Mouse (Mus musculus): ENCODE data around the gene Hook2. TPM values are rescaled to one million over a fixed set of nuclear protein-coding genes. Genes with fewer than 3 reads are reported as not detected.
A peak's percentile ranks its signal among the peaks of the same experiment; 100 is the strongest.

The Hook2 gene
- total RNA-seq, 2 experiments from 2014 or later, result 2.7 TPM

DNA sequence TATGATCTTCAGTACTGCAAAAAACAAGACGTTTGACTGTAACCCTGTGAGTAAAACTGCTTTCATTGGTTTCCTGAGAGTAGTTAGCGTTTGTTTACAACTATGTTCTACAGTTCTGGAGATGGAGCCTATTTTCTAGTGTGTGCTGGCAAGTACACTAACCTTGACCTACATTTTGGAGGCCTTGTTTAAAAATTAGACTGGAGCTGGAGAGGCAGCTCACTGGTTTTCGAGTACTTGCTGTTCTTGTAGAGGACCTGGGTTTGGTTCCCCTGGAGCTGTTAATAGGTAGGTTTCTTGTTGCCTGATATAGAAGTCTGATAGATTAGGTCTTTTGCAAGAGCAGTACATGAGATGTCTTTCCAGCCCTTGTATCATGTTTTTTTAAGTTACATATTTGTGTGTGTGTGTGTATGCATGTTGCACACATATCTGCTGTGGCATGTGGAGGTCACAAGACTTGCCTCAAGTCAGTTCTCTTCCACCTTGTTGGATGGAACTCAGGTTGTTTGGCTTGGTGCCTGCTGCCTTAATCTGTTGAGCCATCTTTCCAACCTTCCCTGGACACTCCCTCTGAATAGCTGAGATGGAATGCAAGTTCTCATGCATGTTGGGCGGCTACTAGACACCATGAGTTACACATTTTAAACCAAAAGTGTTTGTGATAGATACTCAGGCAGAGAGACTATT lies 42.4 kb downstream of the Hook2 start:
- peak; percentile 27 to 44 for DNase-seq

DNA sequence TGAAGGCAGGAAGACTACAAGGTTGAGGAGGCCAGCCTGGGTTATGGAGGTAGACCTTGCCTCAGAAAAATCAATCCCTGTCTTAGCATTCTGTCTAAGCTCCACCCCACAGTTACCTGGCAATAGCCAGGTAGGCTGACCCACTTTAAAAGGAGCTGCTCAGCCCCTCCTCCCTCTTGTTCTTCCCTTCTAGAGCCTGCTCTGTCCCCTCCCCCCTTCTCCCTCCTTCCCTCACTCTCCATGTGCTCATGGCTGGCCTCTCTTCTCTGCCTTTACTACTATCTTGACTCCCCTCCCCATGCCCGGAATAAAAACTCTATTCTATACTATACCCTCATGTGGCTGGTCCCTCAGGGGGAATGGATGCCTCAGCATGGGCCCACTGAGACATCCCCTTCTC lies 43.5 kb downstream of the Hook2 start:
- no peak for DNase-seq

DNA sequence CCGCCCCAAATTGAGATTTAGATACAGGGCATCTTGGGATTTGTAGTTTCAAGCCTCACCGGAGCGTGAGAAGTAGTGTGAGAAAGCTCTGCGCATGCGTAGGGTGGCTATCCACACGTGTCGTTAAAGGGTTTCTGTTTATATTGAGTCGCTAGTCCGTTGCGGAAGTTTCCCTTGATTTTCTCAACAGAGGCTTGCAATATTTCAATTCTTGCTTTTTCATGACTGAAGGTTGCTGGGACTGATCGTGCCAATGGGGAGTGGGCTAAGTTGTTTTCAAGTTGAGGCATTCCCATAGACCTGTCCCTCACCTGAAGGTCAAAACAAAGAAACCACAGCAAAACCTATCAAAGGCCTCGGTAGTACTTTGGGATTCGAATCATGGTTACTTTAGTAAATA lies 44.4 kb downstream of the Hook2 start:
- peak; percentile 76 to 78 for DNase-seq

DNA sequence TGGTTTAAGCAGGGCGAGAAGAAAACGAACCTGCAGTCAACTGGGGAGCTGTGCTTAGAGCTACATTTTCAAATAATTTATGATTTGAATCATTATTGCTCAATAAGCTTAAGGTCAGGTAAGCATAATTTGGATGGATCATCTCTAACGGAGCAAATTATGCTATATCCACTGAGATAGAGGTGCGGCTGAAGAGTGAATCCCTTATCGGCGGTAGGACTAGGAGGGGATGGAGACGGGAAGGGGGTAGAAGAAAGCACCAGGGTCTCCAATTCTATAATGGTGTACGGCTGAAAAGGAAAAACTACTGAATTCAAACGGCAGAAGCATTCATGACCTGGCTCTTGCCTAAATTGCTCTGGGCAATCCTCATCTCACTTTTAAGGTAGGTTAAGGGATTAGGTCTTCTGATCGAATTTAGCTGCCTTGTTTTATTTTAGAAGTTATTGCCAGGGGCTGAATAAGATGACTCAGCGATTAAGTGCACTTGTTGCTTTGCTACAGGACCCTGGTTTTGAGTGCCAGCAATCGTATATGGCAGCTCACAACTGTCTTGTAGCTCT lies 44.8 kb downstream of the Hook2 start:
- peak in 1 of 2 experiments; percentile 26 for DNase-seq

DNA sequence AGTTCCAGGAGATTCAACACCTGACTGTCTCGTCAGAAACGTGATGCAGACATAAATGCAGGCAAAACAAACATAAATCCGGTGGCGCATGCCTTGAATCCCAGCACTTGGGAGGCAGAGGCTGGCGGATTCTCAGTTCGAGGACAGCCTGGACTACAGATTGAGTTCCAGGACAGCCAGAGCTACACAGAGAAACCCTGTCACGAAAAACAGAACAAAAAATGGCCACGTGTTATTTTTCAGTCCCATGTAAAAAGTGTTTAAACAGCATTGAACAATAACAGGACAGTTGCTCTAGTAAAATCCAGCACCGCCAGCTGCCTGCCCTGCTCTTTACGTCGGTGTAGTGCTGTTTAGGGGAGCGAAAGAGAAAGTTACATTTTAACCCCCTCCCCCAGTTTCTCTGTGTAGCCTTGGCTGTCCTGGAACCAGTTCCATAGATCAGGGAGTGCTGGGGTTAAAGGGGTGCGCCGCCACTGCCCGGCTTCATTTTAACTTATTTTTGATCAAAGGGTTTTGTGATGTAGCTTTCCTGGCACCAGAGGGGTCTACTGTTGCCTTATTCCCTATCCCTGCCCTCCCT lies 45.4 kb downstream of the Hook2 start:
- peak in 1 of 2 experiments; percentile 57 for DNase-seq

DNA sequence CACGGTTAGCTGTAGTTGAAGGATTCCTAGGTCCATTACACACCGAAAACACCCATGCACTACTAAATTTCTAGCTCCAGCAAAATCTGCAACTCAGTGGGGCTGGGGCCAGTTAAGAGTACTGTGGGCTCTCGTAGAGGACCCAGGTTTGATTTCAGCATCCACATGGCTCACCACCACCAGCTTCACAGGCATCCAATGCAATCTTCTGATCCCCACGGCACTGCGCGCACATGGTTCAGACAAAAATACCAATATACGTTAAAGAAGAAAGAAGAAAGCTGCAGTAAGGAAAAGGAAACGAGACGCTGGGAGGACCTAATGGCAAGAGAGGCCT lies 45.9 kb downstream of the Hook2 start:
- DNase-seq, result no peak

DNA sequence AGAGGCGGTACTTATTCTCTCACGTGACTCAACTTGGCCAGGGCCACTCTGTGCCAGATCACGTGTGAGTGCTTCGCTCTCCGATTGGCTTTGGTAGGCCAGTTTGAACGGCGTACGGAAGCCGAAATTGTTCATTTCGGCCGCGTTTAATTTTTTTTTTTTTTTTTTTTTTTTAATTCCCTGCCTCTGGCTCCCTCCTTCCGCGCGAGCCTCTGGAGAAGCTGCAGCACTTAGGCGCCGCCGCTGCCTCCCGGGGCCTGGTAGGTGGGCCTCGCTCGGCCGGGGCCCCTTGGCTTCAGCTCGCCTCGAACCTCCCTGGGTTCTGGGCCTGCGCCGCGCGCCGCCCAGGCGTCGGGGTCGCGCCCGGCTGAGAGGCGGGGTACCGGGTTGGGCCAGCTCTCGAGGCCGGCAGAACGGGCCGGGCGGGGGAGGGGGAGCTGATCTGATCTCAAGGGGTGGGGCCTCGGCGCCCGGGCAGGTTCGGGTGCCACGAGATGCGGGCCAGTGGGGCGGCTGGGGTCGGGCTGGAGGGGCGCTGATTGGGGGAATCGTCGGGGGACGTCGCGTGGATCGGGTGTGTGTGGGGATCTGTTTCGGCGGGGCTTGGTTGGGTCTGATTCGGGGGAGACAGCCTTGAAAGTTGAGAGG lies 46.4 kb downstream of the Hook2 start, which contains the start of gene Tnpo2:
Tnpo2 (plus strand) TSS at position 198 of the 648 bp plus-strand sequence.
- peak; percentile 94 to 96 for DNase-seq

DNA sequence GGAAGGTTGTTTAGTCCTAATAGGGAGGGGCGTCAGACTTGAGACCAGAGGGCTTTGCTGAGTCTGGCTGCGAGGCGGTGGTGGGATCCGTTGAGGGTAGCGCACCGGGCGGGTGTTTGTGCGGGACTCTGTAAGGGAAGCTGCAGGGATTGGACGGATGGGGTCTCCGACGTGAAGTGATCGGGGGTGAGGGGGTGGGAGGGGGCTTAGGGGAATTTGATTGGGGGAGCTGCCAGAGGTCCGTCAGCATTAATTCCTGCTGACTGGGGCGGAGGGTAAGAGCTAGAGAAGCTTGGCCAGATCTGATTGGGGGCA lies 46.9 kb downstream of the Hook2 start:
- DNase-seq, result no peak

DNA sequence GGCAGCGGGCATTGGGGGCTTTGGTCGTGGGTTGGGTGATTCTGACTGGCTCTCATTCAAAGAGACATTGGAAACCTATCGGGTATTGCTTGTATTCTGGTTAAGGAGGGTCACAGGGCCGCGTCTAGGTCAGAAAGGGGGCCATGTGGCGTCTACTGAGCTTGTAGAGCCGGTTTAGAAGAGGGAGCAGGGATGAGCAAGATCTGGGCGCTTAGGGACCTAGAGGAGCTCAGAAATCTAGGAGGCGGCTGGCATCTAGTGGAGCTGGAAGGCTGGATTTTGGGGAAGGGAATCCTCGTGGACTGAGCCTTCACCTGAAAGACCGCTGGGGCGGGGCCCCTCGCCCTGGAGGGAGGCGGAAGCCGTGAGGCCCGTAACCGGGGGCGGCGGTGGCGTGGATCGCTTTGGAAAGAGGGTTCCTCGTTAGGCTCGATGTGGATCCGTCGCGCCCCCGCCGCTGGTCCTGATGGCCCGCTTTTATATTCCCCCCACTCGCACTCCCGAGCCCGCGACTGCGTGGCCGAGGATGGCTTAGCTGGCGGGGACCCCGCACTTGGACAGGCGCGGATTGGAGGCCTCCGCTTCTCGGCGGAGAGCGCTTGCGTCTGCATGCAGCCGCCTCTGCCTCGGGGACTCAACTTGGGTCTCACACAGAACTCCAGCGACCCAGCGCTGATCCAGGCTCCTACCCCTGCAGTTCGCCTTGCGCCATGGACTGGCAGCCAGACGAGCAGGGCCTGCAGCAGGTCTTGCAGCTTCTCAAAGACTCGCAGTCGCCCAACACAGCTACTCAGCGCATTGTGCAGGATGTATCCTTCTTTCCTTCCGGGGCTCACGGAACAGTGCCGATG lies 47.5 kb downstream of the Hook2 start:
- peak; percentile 50 to 64 for DNase-seq

DNA sequence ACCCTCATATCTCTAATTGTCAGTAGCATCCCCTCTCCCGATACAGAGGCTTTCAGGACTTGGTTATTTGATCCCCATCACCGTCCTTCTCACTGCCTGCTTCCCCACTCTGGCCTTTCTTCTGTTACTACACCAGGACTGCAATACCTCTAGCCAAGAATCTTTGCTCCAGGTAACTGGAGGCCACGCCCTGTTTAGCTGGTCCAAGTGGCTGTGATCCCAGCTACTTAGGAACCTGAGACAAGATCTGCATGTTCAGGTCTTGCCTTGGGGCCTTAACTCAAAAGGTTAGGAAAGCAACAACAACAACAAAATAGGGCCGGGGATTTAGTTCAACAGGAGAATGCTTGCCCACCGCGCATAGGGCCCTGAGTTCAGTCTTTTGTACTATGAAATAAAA lies 53.2 kb downstream of the Hook2 start:
- DNase-seq, result no peak

Other genes starting within 250 kb of the Hook2 start
- 100 to 1,000 TPM; 250 to 260 TPM for gene Nfix, start 190.3 kb upstream of the Hook2 start, total RNA-seq (2021)
- gene Dand5, start 167.8 kb upstream of the Hook2 start, total RNA-seq (2021), result 10 to 100 TPM; 10.0 to 13.2 TPM
- 10 to 100 TPM; 31.5 to 35.7 TPM for gene Gadd45gip1, start 159.1 kb upstream of the Hook2 start, total RNA-seq (2021)
- 10 to 100 TPM; 88.5 to 96.7 TPM for gene Rad23a, start 149.9 kb upstream of the Hook2 start, total RNA-seq (2021)
- 100 to 1,000 TPM; 297 to 306 TPM for gene Calr, start 143.7 kb upstream of the Hook2 start, total RNA-seq (2021)
- 10 to 100 TPM; 22.6 to 22.9 TPM for gene Farsa, start 133.6 kb upstream of the Hook2 start, total RNA-seq (2021)
- gene Syce2, start 118.5 kb upstream of the Hook2 start, total RNA-seq (2021), result 1 to 10 TPM; 4.4 to 4.9 TPM
- 10 to 100 TPM; 79.9 to 84.2 TPM for gene Gcdh, start 96.7 kb upstream of the Hook2 start, total RNA-seq (2021)
- gene Klf1, start 88.7 kb upstream of the Hook2 start, total RNA-seq (2021), result not detected
- 10 to 100 TPM in 1 of 2 experiments, 1 to 10 TPM in 1; 9.5 to 11.0 TPM for gene Dnase2a, start 82.0 kb upstream of the Hook2 start, total RNA-seq (2021)
- gene Mast1, start 53.2 kb upstream of the Hook2 start, total RNA-seq (2021), result under 1 TPM; 0.10 TPM
- gene Rtbdn, start 43.6 kb upstream of the Hook2 start, total RNA-seq (2021), result not detected
- gene Gm49661, start 21.2 kb upstream of the Hook2 start, total RNA-seq (2021), result 1 to 10 TPM in 1 of 2 experiments, not detected in 1; 2.3 TPM
- gene Prdx2, start 21.0 kb upstream of the Hook2 start, total RNA-seq (2021), result 100 to 1,000 TPM; 648 to 740 TPM
- 10 to 100 TPM; 45.6 to 48.4 TPM for gene Rnaseh2a, start 20.8 kb upstream of the Hook2 start, total RNA-seq (2021)
- gene Junb, start 11.9 kb upstream of the Hook2 start, total RNA-seq (2021), result 10 to 100 TPM; 11.0 to 13.9 TPM
- gene Best2, start 23.9 kb downstream of the Hook2 start, total RNA-seq (2021), result not detected
- 10 to 100 TPM; 64.7 to 67.3 TPM for gene Asna1, start 34.7 kb downstream of the Hook2 start, total RNA-seq (2021)
- 10 to 100 TPM; 84.5 to 87.7 TPM for gene Trir, start 36.2 kb downstream of the Hook2 start, total RNA-seq (2021)
- 10 to 100 TPM; 24.1 to 31.2 TPM for gene Tnpo2, start 46.3 kb downstream of the Hook2 start, total RNA-seq (2021)
- gene Fbxw9, start 69.5 kb downstream of the Hook2 start, total RNA-seq (2021), result 1 to 10 TPM; 2.7 to 3.2 TPM
- not detected for gene Gm5741, start 77.4 kb downstream of the Hook2 start, total RNA-seq (2021)
- gene Dhps, start 81.2 kb downstream of the Hook2 start, total RNA-seq (2021), result 10 to 100 TPM; 36.5 to 36.6 TPM
- 10 to 100 TPM; 42.1 to 47.3 TPM for gene Wdr83os, start 90.1 kb downstream of the Hook2 start, total RNA-seq (2021)
- 10 to 100 TPM; 28.7 to 34.6 TPM for gene Wdr83, start 90.7 kb downstream of the Hook2 start, total RNA-seq (2021)
- gene Man2b1, start 92.7 kb downstream of the Hook2 start, total RNA-seq (2021), result 10 to 100 TPM; 27.6 to 27.7 TPM
- gene Zfp791, start 132.5 kb downstream of the Hook2 start, total RNA-seq (2021), result 1 to 10 TPM; 1.7 to 2.4 TPM
- gene Cks1brt, start 161.3 kb downstream of the Hook2 start, total RNA-seq (2021), result not detected
- not detected for gene Olfr371, start 235.4 kb downstream of the Hook2 start, total RNA-seq (2021)

Measured in heart, adult 18-20 months (tissue).